Mouse (Mus musculus) retina, adult 2 months (tissue): Measurements from ENCODE around the gene Ap1g1.

ENCODE experiments used
- DNase-seq: peaks from one replicate; pipeline ENCODE4 v3.0.0-alpha.2; 2012; ENCODE audit warnings: low read depth, low spot score

The Ap1g1 gene

GRCm38 (mm10) chr8:109780548-109780947 lies 2.2 kb downstream of the Ap1g1 start:
- DNase-seq: no peak

GRCm38 (mm10) chr8:109790938-109791337 lies 12.6 kb downstream of the Ap1g1 start:
- DNase-seq: no peak

- no peak for DNase-seq
Observed at GRCm38 (mm10) chr8:109795166-109795565, 16.8 kb downstream of the Ap1g1 start.

- no peak for DNase-seq
Observed at GRCm38 (mm10) chr8:109798721-109799120, 20.4 kb downstream of the Ap1g1 start.

- no peak for DNase-seq
Observed at GRCm38 (mm10) chr8:109799245-109799644, 20.9 kb downstream of the Ap1g1 start.

GRCm38 (mm10) chr8:109800325-109800724 lies 22.0 kb downstream of the Ap1g1 start:
- DNase-seq: no peak

- DNase-seq: no peak
Observed at GRCm38 (mm10) chr8:109803211-109803610, 24.9 kb downstream of the Ap1g1 start.

GRCm38 (mm10) chr8:109803801-109804200 lies 25.4 kb downstream of the Ap1g1 start:
- no peak for DNase-seq

GRCm38 (mm10) chr8:109806522-109806921 lies 28.2 kb downstream of the Ap1g1 start:
- DNase-seq: no peak

GRCm38 (mm10) chr8:109807401-109808119 lies 29.2 kb downstream of the Ap1g1 start:
- no peak for DNase-seq

- no peak for DNase-seq
Observed at GRCm38 (mm10) chr8:109808120-109808447, 29.7 kb downstream of the Ap1g1 start.

GRCm38 (mm10) chr8:109810434-109810833 lies 32.1 kb downstream of the Ap1g1 start:
- no peak for DNase-seq

- DNase-seq: no peak
Observed at GRCm38 (mm10) chr8:109815268-109815667, 36.9 kb downstream of the Ap1g1 start.

- DNase-seq: no peak
Observed at GRCm38 (mm10) chr8:109817933-109818332, 39.6 kb downstream of the Ap1g1 start.

GRCm38 (mm10) chr8:109823561-109823960 lies 45.2 kb downstream of the Ap1g1 start:
- no peak for DNase-seq

- DNase-seq: no peak
Observed at GRCm38 (mm10) chr8:109839822-109840221, 61.5 kb downstream of the Ap1g1 start.

- DNase-seq: no peak
Observed at GRCm38 (mm10) chr8:109842468-109842867, 64.1 kb downstream of the Ap1g1 start.

GRCm38 (mm10) chr8:109847866-109848265 lies 69.5 kb downstream of the Ap1g1 start:
- no peak for DNase-seq

GRCm38 (mm10) chr8:109848981-109849380 lies 70.6 kb downstream of the Ap1g1 start:
- DNase-seq: no peak

GRCm38 (mm10) chr8:109853423-109853822 lies 75.1 kb downstream of the Ap1g1 start:
- peak; percentile 63 for DNase-seq

- no peak for DNase-seq
Observed at GRCm38 (mm10) chr8:109854522-109854921, 76.2 kb downstream of the Ap1g1 start.

- DNase-seq: no peak
Observed at GRCm38 (mm10) chr8:109855451-109855850, 77.1 kb downstream of the Ap1g1 start.

- DNase-seq: no peak
Observed at GRCm38 (mm10) chr8:109863398-109863797, 85.0 kb downstream of the Ap1g1 start.

- DNase-seq: no peak
Observed at GRCm38 (mm10) chr8:109864798-109865197, 86.4 kb downstream of the Ap1g1 start.
